Mouse (Mus musculus) limb, embryonic 11.5 days (tissue): ENCODE results near the gene Ogt. TPM values are rescaled to one million over a fixed set of nuclear protein-coding genes. Genes with fewer than 3 reads are reported as not detected.

Source experiments
- ATAC-seq: fragments of 200-750 bp; cut with Nextera tagmentation; 2 replicates; pipeline ENCODE4 v1.8.0; 2017; ENCODE audit warnings: low read depth; ENCODE audit not compliant: insufficient number of reproducible peaks, low FRiP score, low TSS enrichment
- DNase-seq: peaks from one replicate; pipeline ENCODE4 v3.0.0-alpha.2; 2015; ENCODE audit warnings: low spot score
- H3K27ac ChIP-seq: fragments of 300-500 bp; sonication (generic); replicated peaks from 2 replicates; pipeline ENCODE4 v1.5.1; 2014; ENCODE audit warnings: low read depth, mild to moderate bottlenecking, low read length
- H3K27me3 ChIP-seq: fragments of 300-500 bp; sonication (generic); 2 replicates; pipeline ENCODE4 v1.6.1; 2014; ENCODE audit warnings: mild to moderate bottlenecking, low read length, mixed read lengths; ENCODE audit not compliant: control insufficient read depth, insufficient read depth
- H3K36me3 ChIP-seq: fragments of 300-500 bp; sonication (generic); 2 replicates; pipeline ENCODE4 v1.6.1; 2014; ENCODE audit warnings: mild to moderate bottlenecking, low read length, moderate library complexity, mixed read lengths; ENCODE audit not compliant: control insufficient read depth, insufficient read depth
- H3K4me1 ChIP-seq: fragments of 300-500 bp; sonication (generic); 2 replicates; pipeline ENCODE4 v1.6.1; 2014; ENCODE audit warnings: low read length, mixed read lengths; ENCODE audit not compliant: control insufficient read depth, insufficient read depth
- H3K4me2 ChIP-seq: fragments of 300-500 bp; sonication (generic); 2 replicates; pipeline ENCODE4 v1.6.1; 2014; ENCODE audit warnings: low read depth, mild to moderate bottlenecking, moderate library complexity; ENCODE audit not compliant: severe bottlenecking
- H3K4me3 ChIP-seq: fragments of 300-500 bp; sonication (generic); 2 replicates; pipeline ENCODE4 v1.5.1; 2014; ENCODE audit warnings: low read depth, low read length
- H3K9ac ChIP-seq: fragments of 300-500 bp; sonication (generic); 2 replicates; pipeline ENCODE4 v1.6.1; 2014; ENCODE audit warnings: mild to moderate bottlenecking, low read length
- H3K9me3 ChIP-seq: fragments of 300-500 bp; sonication (generic); 2 replicates; pipeline ENCODE4 v1.6.1; 2016; ENCODE audit warnings: low read length; ENCODE audit not compliant: control insufficient read depth
- WGBS: fragments of 180-500 bp; shearing (Covaris S2); extraction: QIAGEN DNeasy Blood & Tissue Kit; methylation state at CpG from one replicate; pipeline ENCODE4 v1.1.7; 2014; 5-methylcytosine and 5-hydroxymethylcytosine counted together
- polyA plus RNA-seq: library from polyadenylated mRNA; unstranded; fragments of >200 nt; fragmentation: Nextera tagmentation; extraction: Ambion mirVana; gene quantifications from 2 replicates; pipeline ENCODE4 v1.2.1, GENCODE M21; 2014

Ogt gene
- polyA plus RNA-seq, 1 experiment from 2014 or later = 215 TPM

DNA sequence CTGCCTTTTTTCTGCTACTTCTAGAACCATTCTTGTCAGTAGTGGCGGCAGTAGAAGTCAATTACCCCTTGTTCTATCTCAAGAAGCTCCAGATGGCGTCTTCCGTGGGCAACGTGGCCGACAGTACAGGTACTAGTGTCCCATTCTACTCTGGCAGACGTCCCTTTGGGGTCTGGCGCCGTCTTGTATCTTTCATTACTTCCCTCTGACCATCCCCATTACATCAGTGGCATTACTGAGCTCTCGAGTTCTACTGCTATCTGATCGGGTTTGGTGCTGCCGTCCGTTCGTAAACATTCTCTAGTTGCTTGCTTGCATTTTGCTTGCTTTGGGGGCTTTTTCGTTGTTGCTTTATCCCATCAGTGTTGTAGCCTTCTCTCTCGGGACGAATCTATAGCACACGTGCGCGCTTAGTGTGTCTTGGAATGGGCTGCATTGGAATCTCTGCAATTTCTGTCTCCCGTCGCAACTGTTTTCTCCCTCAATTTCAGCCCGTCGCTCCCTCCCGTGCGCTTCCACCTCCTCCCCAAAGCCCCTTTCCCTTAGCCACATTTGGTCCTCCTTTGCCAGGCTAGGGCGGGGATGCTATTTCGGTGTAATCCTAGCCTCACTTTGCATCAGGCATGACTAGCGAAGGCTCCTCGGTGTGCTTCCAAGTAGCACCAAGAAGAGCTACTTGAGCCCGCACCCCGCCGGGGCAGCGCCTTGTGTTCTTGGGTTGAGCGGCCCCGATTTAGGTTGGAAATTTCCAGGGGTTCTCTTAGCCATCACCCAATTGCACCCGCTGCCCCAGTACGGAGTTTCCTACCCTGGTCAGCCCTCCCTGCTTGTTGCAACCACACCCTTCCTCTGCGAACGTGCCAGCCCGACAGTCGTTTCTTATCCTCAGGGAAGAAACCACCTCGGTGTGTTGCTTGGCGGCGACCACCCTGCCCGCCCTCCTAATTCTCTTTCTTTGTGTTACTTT lies 617 bp downstream of the Ogt start:
- H3K27ac ChIP-seq = peak overlapping the region; percentile 45; the same call in 1 of the 2 replicates
- WGBS = 12% methylated on average over 45 of the region's 45 CpGs
- H3K4me3 ChIP-seq = peak overlapping the region; percentile 66
- H3K9me3 ChIP-seq = no peaks in the 10 kb centered on the region
- H3K9ac ChIP-seq = peak overlapping the region; percentile 83
- no peaks in the 10 kb centered on the region for H3K4me1 ChIP-seq
- H3K27me3 ChIP-seq = peaks cover 18% of the 10 kb centered on the region
- H3K4me2 ChIP-seq = peak overlapping the region; percentile 49
- ATAC-seq (peak; percentile 21; the same call in 1 of the 2 replicates), DNase-seq (peak; percentile 52)
- peaks cover 2% of the 10 kb centered on the region; the same call in 1 of the 2 replicates for H3K36me3 ChIP-seq

DNA sequence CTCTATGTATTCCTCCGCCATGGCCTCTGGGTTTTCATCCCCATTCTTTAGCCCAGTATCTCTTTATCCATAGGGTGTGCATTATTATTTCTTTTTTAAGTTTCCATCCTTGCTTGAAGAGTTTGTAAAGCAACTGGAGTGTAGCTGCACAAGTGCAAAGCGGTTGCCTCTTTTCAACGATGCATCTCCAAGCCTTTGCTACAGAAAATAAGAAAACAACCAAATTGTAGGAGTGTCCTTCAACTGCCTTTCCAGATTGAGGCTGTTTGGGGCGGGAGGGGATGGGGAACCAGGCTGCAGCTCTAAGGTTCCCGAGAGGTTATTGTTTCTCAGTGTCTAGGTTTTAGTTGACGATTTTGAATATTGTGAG lies 1.3 kb downstream of the Ogt start:
- peak overlapping the region; percentile 66 for H3K4me3 ChIP-seq
- peak overlapping the region; percentile 83 for H3K9ac ChIP-seq
- peaks cover 2% of the 10 kb centered on the region; the same call in 1 of the 2 replicates for H3K36me3 ChIP-seq
- DNase-seq = no peak
- H3K4me2 ChIP-seq = peak overlapping the region; percentile 49
- H3K27ac ChIP-seq = no peak overlapping the region
- ATAC-seq = no peak
- no peaks in the 10 kb centered on the region for H3K4me1 ChIP-seq
- no peaks in the 10 kb centered on the region for H3K9me3 ChIP-seq
- H3K27me3 ChIP-seq = peaks cover 18% of the 10 kb centered on the region
- WGBS = 9% methylated on average over 6 of the region's 6 CpGs

DNA sequence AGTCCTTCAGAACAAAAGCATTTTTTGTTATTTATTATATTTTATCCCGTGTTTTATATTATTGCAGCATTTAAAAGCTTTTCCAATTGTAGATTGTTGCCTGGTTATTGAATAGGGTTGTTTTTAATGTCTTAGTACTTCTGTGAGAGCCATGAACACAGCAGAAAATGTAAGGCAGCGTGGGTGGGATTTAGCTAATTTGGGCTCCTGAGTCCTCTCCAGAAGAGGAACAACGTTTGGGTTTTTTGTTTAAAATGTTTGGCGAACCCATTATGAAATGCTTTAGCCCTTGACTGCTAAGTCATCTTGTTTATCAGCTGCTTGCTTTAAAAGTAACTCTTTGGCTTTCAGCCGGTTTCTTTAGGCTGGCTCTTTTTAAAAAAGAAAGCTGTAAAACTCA lies 2.2 kb downstream of the Ogt start:
- Histone ChIP-seq H3K27me3 (peaks cover 18% of the 10 kb centered on the region), H3K4me2 (peak overlapping the region; percentile 49), H3K36me3 (peaks cover 2% of the 10 kb centered on the region; the same call in 1 of the 2 replicates), H3K4me1 (no peaks in the 10 kb centered on the region), H3K4me3 (peak overlapping the region; percentile 66), H3K9ac (peak overlapping the region; percentile 27; the same call in 1 of the 2 replicates), H3K9me3 (no peaks in the 10 kb centered on the region), H3K27ac (no peak overlapping the region)
- 20% methylated on average over 5 of the region's 5 CpGs for WGBS
- DNase-seq (no peak), ATAC-seq (no peak)

DNA sequence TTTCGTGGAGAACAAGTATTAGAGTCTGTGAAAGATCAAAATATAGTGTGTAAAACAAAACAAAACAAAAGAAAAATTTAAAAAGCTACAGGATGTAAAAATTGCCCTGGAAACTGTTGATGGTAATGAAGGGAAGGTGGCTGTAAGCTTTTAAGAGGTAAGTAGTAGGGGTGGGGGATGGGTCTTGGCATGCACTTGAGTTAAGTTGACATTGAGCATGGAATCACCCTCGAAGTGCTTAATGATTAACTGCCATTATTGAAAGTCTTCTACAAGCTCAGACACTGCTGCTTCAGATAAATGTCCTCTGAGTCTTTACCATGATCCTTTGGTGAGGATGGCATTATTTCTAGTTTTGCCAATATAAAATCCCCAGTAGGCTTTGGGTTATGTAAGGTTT lies 5.4 kb downstream of the Ogt start:
- WGBS = 86% methylated on average over 2 of the region's 2 CpGs
- no peaks in the 10 kb centered on the region for H3K9me3 ChIP-seq
- no peak overlapping the region for H3K4me2 ChIP-seq
- peaks cover 2% of the 10 kb centered on the region; the same call in 1 of the 2 replicates for H3K36me3 ChIP-seq
- H3K4me1 ChIP-seq = no peaks in the 10 kb centered on the region
- peaks cover 8% of the 10 kb centered on the region; the same call in 1 of the 2 replicates for H3K27me3 ChIP-seq
- H3K9ac ChIP-seq = no peak overlapping the region
- no peak overlapping the region for H3K4me3 ChIP-seq
- no peak overlapping the region for H3K27ac ChIP-seq
- no peak for ATAC-seq
- no peak for DNase-seq

DNA sequence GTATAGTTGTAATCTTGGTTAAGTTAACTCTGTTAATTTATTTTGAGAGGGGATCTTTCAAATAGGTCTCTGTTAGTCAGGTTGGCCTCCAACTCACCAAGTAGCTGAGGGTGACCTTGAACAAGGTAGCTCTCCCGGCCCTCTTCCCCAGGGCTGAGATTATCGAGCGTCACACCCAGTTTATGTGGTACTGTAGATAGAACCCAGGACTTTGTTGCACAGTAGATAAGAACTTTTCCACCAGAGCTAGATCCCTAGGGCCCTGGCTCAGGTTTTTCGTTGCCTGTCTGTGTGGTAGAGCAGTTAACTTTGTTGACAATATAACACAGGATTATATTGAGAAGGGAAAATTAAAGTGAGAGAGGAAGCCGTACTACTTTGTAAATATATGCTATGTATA lies 6.8 kb downstream of the Ogt start:
- no peak overlapping the region for H3K4me2 ChIP-seq
- peaks cover 2% of the 10 kb centered on the region for H3K36me3 ChIP-seq
- no peak overlapping the region for H3K27ac ChIP-seq
- H3K4me3 ChIP-seq = no peak overlapping the region
- H3K9me3 ChIP-seq = no peaks in the 10 kb centered on the region
- DNase-seq (no peak), ATAC-seq (no peak)
- WGBS = 89% methylated on average over 5 of the region's 5 CpGs
- no peak overlapping the region for H3K9ac ChIP-seq
- no peaks in the 10 kb centered on the region for H3K4me1 ChIP-seq
- no peaks in the 10 kb centered on the region for H3K27me3 ChIP-seq

DNA sequence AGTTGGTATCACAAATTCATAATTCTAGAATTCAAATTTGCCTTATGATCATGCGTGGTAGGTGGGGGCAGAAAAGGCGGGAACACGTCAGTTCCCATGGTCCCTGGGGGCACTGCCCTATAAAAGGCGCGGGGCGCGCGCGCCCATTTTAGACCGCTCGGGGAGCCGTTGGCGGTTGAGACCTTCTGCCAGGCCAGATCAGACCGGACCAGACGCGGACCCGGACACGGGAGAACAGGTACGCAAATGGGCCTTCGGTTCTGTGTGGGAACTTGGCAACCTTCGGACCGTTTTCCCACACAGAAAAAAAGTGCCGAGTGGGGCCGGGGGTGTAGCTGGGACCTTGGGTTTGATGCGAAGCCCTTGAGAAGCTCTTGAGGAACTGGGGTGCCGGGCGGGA lies 55.8 kb downstream of the Ogt start:
- no peaks in the 10 kb centered on the region for H3K36me3 ChIP-seq
- DNase-seq (no peak), ATAC-seq (no peak)
- H3K4me1 ChIP-seq = no peaks in the 10 kb centered on the region
- H3K4me2 ChIP-seq = no peak overlapping the region
- no peak overlapping the region for H3K4me3 ChIP-seq
- no peak overlapping the region for H3K9ac ChIP-seq
- H3K9me3 ChIP-seq = peaks cover 11% of the 10 kb centered on the region
- H3K27me3 ChIP-seq = no peaks in the 10 kb centered on the region
- no peak overlapping the region for H3K27ac ChIP-seq
- 93% methylated on average over 27 of the region's 27 CpGs for WGBS

DNA sequence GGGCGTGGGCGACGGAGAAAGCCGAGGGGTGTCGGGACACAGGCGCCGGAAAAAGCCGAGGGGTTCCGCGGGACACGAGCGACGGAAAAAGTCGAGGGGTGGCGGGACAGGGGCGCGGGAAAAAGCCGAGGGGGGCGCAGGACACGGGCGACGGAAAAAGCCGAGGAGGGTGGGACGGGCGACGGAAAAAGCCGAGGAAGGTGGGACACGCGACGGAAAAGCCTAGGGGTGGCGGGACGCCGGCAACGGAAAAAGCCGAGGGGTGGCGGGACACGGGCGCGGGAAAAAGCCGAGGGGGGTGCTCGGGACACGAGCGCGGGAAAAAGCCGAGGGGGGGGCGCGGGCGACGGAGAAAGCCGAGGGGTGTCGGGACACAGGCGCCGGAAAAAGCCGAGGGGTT lies 57.7 kb downstream of the Ogt start:
- no peaks in the 10 kb centered on the region for H3K4me1 ChIP-seq
- no peaks in the 10 kb centered on the region for H3K36me3 ChIP-seq
- H3K9ac ChIP-seq = no peak overlapping the region
- H3K9me3 ChIP-seq = peaks cover 11% of the 10 kb centered on the region
- 76% methylated on average over 46 of the region's 54 CpGs for WGBS
- DNase-seq (no peak), ATAC-seq (no peak)
- H3K4me2 ChIP-seq = no peak overlapping the region
- H3K27me3 ChIP-seq = no peaks in the 10 kb centered on the region
- H3K27ac ChIP-seq = no peak overlapping the region
- no peak overlapping the region for H3K4me3 ChIP-seq

DNA sequence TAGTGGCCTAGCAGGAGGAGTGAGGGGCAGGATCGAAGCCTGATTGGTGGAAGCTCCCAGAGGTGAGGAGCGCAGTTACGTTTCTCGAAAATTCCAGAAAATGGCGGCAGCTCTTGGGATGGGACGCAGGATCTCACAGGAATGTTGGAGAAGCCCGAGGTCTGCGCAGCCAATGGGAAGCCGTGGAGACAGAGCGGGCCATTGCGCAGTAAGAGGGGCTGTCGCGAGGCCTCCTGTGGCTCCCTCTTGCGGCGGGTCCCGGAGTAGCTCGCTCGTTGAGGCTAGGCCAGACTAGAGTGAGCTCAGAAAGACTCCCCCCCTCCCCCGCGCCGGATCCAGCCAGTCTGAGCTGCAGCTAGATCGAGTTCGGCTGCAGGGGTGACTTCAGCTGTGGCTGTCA lies 58.4 kb downstream of the Ogt start:
- 69% methylated on average over 15 of the region's 23 CpGs for WGBS
- Histone ChIP-seq H3K9me3 (peaks cover 11% of the 10 kb centered on the region), H3K4me2 (no peak overlapping the region), H3K4me3 (no peak overlapping the region), H3K27ac (no peak overlapping the region), H3K36me3 (no peaks in the 10 kb centered on the region), H3K27me3 (no peaks in the 10 kb centered on the region), H3K9ac (no peak overlapping the region), H3K4me1 (no peaks in the 10 kb centered on the region)
- ATAC-seq (no peak), DNase-seq (peak; percentile 25)
